Mouse (Mus musculus) MEL (cell line): ENCODE measurements around the gene Racgap1. TPM values are rescaled to one million over a fixed set of nuclear protein-coding genes. Genes with fewer than 3 reads are reported as not detected.
A peak's percentile ranks its signal among the peaks of the same experiment; 100 is the strongest.

Source experiments
- DNase-seq: peaks from one replicate; pipeline ENCODE4 v3.0.0; 2011; ENCODE audit warnings: low read depth, low spot score
- H3K27ac ChIP-seq: 2 replicates; pipeline ENCODE4 v1.5.1; 2012; ENCODE audit warnings: low read depth, mild to moderate bottlenecking, control low read depth, low read length, moderate library complexity; ENCODE audit not compliant: control insufficient read depth
- H3K27me3 ChIP-seq, 2 experiments: fragments of 150-350 bp in 1 of 2; sonication (generic) in 1 of 2; 2 replicates each; pipeline ENCODE4 v1.6.1; 2012; ENCODE audit warnings: low read length in 2 of 2, mild to moderate bottlenecking in 2 of 2, improper control_type of control experiment in 1 of 2, moderate library complexity in 1 of 2; ENCODE audit not compliant: insufficient read depth in 2 of 2, control insufficient read depth in 1 of 2
- H3K36me3 ChIP-seq, 2 experiments: 2 replicates each; pipeline ENCODE4 v1.6.1; 2012 to 2014; ENCODE audit warnings: low read length in 2 of 2, improper control_type of control experiment in 1 of 2, inconsistent platforms in 1 of 2, mild to moderate bottlenecking in 1 of 2; ENCODE audit not compliant: insufficient read depth in 2 of 2, control insufficient read depth in 1 of 2
- H3K4me1 ChIP-seq, 2 experiments: fragments of 150-350 bp in 1 of 2; sonication (generic) in 1 of 2; 2 replicates each; pipeline ENCODE4 v1.6.1; 2012; ENCODE audit warnings: low read length in 2 of 2, improper control_type of control experiment in 1 of 2, mild to moderate bottlenecking in 1 of 2; ENCODE audit not compliant: insufficient read depth in 2 of 2, control insufficient read depth in 1 of 2
- H3K4me3 ChIP-seq, 2 experiments: fragments of 150-350 bp in 1 of 2; sonication (generic) in 1 of 2; 2 replicates each; pipeline ENCODE4 v1.5.1; 2012; ENCODE audit warnings: low read depth in 2 of 2, low read length in 2 of 2, mild to moderate bottlenecking in 2 of 2, moderate library complexity in 2 of 2, control low read depth in 1 of 2, improper control_type of control experiment in 1 of 2; ENCODE audit not compliant: control insufficient read depth in 1 of 2, insufficient read depth in 1 of 2
- H3K79me2 ChIP-seq: 2 replicates; pipeline ENCODE4 v1.6.1; 2012; ENCODE audit warnings: mild to moderate bottlenecking, low read length, moderate library complexity; ENCODE audit not compliant: control insufficient read depth, poor library complexity, insufficient read depth
- H3K9ac ChIP-seq: 2 replicates; pipeline ENCODE4 v1.6.1; 2012; ENCODE audit warnings: low read depth, mild to moderate bottlenecking, control low read depth, low read length, moderate library complexity; ENCODE audit not compliant: control insufficient read depth, poor library complexity, severe bottlenecking
- H3K9me3 ChIP-seq: fragments of 150-350 bp; sonication (generic); replicated peaks from 2 replicates; pipeline ENCODE4 v1.6.1; 2012; ENCODE audit warnings: mild to moderate bottlenecking, low read length, improper control_type of control experiment, moderate library complexity; ENCODE audit not compliant: insufficient read depth
- CTCF ChIP-seq, 3 experiments: IDR thresholded peaks in 2 of 3; conservative IDR thresholded peaks in 1 of 3; 2 replicates each; pipeline ENCODE4 v1.5.1; 2011 to 2012; ENCODE audit warnings: low read length in 3 of 3, low read depth in 2 of 3, mild to moderate bottlenecking in 2 of 3, improper control_type of control experiment in 1 of 3, inconsistent platforms in 1 of 3, mixed read lengths in 1 of 3, moderate library complexity in 1 of 3; ENCODE audit not compliant: control insufficient read depth in 1 of 3, insufficient read depth in 1 of 3, poor library complexity in 1 of 3, severe bottlenecking in 1 of 3
- E2F4 ChIP-seq: IDR thresholded peaks from 2 replicates; pipeline ENCODE4 v1.6.1; 2011; ENCODE audit warnings: low read depth, low read length, improper control_type of control experiment, borderline replicate concordance
- ELF1 ChIP-seq: IDR thresholded peaks from 2 replicates; pipeline ENCODE4 v1.6.1; 2014; ENCODE audit warnings: low read depth, mild to moderate bottlenecking, inconsistent platforms, low read length, improper control_type of control experiment, moderate library complexity
- EP300 ChIP-seq, 2 experiments: IDR thresholded peaks; 2 replicates each; pipeline ENCODE4 v1.6.1; 2011; ENCODE audit warnings: improper control_type of control experiment in 2 of 2, low read length in 2 of 2, low read depth in 1 of 2, mild to moderate bottlenecking in 1 of 2
- ETS1 ChIP-seq: IDR thresholded peaks from 2 replicates; pipeline ENCODE4 v1.6.1; 2012; ENCODE audit warnings: low read depth, mild to moderate bottlenecking, inconsistent platforms, low read length, improper control_type of control experiment, moderate library complexity
- GATA1 ChIP-seq: IDR thresholded peaks from 2 replicates; pipeline ENCODE4 v1.6.1; 2011; ENCODE audit warnings: low read depth, low read length, improper control_type of control experiment
- HCFC1 ChIP-seq: IDR thresholded peaks from 2 replicates; pipeline ENCODE4 v1.6.1; 2012; ENCODE audit warnings: low read depth, mild to moderate bottlenecking, inconsistent platforms, low read length, improper control_type of control experiment, moderate library complexity
- KAT2A ChIP-seq: conservative IDR thresholded peaks from 2 replicates; pipeline ENCODE4 v1.6.1; 2012; ENCODE audit warnings: low read depth, low read length, improper control_type of control experiment, inconsistent platforms
- MAX ChIP-seq: IDR thresholded peaks from 2 replicates; pipeline ENCODE4 v1.6.1; 2011; ENCODE audit warnings: low read length, improper control_type of control experiment
- MAZ ChIP-seq: IDR thresholded peaks from 2 replicates; pipeline ENCODE4 v1.6.1; 2012; ENCODE audit warnings: low read depth, mild to moderate bottlenecking, inconsistent platforms, low read length, improper control_type of control experiment
- MEF2A ChIP-seq: IDR thresholded peaks from 2 replicates; pipeline ENCODE4 v1.6.1; 2014; ENCODE audit warnings: low read depth, mild to moderate bottlenecking, inconsistent platforms, low read length, improper control_type of control experiment; ENCODE audit not compliant: poor library complexity, insufficient replicate concordance, severe bottlenecking; ENCODE audit errors: extremely low read depth
- NELFE ChIP-seq: IDR thresholded peaks from 2 replicates; pipeline ENCODE4 v1.6.1; 2011; ENCODE audit warnings: low read depth, low read length, improper control_type of control experiment
- POLR2AphosphoS5 ChIP-seq: IDR thresholded peaks from 2 replicates; pipeline ENCODE4 v1.6.1; 2012; ENCODE audit warnings: low read depth, borderline replicate concordance, mild to moderate bottlenecking, inconsistent platforms, low read length, moderate library complexity, mixed read lengths
- RAD21 ChIP-seq: IDR thresholded peaks from 2 replicates; pipeline ENCODE4 v1.6.1; 2011; ENCODE audit warnings: mild to moderate bottlenecking, low read depth, low read length, improper control_type of control experiment
- RCOR1 ChIP-seq: IDR thresholded peaks from 2 replicates; pipeline ENCODE4 v1.6.1; 2012; ENCODE audit warnings: low read depth, mild to moderate bottlenecking, inconsistent platforms, low read length, improper control_type of control experiment
- SIN3A ChIP-seq: IDR thresholded peaks from 2 replicates; pipeline ENCODE4 v1.6.1; 2012; ENCODE audit warnings: low read length, improper control_type of control experiment, inconsistent platforms
- SMC3 ChIP-seq: IDR thresholded peaks from 2 replicates; pipeline ENCODE4 v1.6.1; 2011; ENCODE audit warnings: low read depth, low read length, improper control_type of control experiment
- TBP ChIP-seq: IDR thresholded peaks from 2 replicates; pipeline ENCODE4 v1.8.0; 2011; ENCODE audit warnings: low read depth, low read length, improper control_type of control experiment
- TCF12 ChIP-seq: IDR thresholded peaks from 2 replicates; pipeline ENCODE4 v1.6.1; 2014; ENCODE audit warnings: low read depth, mild to moderate bottlenecking, inconsistent platforms, low read length, improper control_type of control experiment, moderate library complexity
- USF2 ChIP-seq, 2 experiments: IDR thresholded peaks; 2 replicates each; pipeline ENCODE4 v1.6.1; 2011 to 2012; ENCODE audit warnings: improper control_type of control experiment in 2 of 2, low read length in 2 of 2, borderline replicate concordance in 1 of 2, inconsistent platforms in 1 of 2, low read depth in 1 of 2, mild to moderate bottlenecking in 1 of 2; ENCODE audit not compliant: insufficient read depth in 1 of 2
- ZC3H11A ChIP-seq: IDR thresholded peaks from 2 replicates; pipeline ENCODE4 v1.6.1; 2012; ENCODE audit warnings: low read depth, mild to moderate bottlenecking, inconsistent platforms, low read length, improper control_type of control experiment
- ZKSCAN1 ChIP-seq: IDR thresholded peaks from 2 replicates; pipeline ENCODE4 v1.6.1; 2012; ENCODE audit warnings: low read depth, mild to moderate bottlenecking, inconsistent platforms, low read length, improper control_type of control experiment, moderate library complexity
- polyA plus RNA-seq, 2 experiments: library from polyadenylated mRNA; stranded (reverse) in 1 of 2; unstranded in 1 of 2; fragments of >175 nt in 1 of 2; fragments of >200 nt in 1 of 2; gene quantifications; 2 replicates each; pipeline versions ENCODE4 v1.2.1 to v1.2.4; 2012; ENCODE audit warnings: low replicate concordance in 2 of 2, low read depth in 1 of 2; ENCODE audit not compliant: insufficient read length in 2 of 2, insufficient read depth in 1 of 2, missing spikeins in 1 of 2
- total RNA-seq: library from RNA; depleted of rRNA; stranded (reverse); fragments of 300-350 nt; gene quantifications from 2 replicates; pipeline ENCODE4 v1.2.3, GENCODE M21; 2012

Racgap1 gene
- total and polyA plus RNA-seq, 3 experiments, result 126 to 367 (median 149) TPM

DNA sequence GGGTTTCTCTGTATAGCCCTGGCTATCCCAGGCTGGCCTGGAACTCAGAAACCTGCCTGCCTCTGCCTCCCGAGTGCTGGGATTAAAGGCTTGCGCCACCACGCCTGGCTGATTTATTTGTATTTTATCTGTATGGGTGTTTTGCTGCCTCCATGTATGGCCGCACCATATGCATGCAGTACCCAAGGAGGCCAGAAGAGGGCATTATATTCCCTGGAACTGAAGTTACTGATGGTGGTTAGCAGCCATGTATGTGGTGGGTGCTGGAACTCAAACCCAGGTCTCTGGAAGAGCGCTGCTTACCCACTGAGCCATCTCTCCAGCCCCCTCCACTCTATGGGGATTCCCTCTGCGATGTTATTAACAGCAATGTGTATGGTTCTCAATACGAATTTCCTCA is 31.4 kb upstream of the Racgap1 start (continued):
- TF ChIP-seq ETS1 (no peak), MEF2A (no peak), SIN3A (no peak), ZKSCAN1 (no peak), ZC3H11A (peak; percentile 38; the same call in 1 of the 2 replicates), TCF12 (no peak), E2F4 (no peak), GATA1 (no peak), HCFC1 (no peak), KAT2A (no peak), SMC3 (peak; percentile 58)

DNA sequence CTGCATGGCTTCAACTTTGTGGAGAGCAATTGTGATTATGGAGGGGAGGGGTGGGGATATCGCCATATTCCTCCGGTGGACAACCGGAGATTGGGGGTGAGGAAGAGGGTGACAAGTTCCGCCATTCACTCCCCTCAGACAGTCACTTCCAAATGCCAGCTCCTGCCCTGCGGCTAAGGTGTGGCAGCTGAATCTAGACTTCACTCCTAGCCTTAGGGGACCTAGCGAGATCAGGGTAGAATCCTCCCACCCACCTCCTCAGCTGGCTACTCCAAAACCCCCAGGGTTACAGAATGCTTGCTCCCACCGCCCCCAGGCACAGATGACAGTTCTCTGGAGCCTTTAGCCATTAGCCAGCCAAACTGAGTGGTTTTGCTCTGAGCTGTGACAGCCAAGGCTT is 27.6 kb upstream of the Racgap1 start:
- no peak overlapping the region for H3K27ac ChIP-seq
- no peak overlapping the region for H3K4me3 ChIP-seq
- DNase-seq, result no peak
- TF ChIP-seq GATA1 (no peak), MEF2A (no peak), USF2 (IDR thresholded peaks at IDR 0.05; ENCODE audit: borderline replicate concordance in 1 of 2, insufficient read depth in 1 of 2, low read depth in 1 of 2, low read length in 2 of 2) (no peak), POLR2AphosphoS5 (no peak), TBP (no peak), CTCF (IDR thresholded peaks at IDR 0.05 in 2 of 3, conservative IDR thresholded peaks at IDR 0.05 in 1 of 3; ENCODE audit: control insufficient read depth in 1 of 3, insufficient read depth in 1 of 3, low read depth in 2 of 3, low read length in 3 of 3, poor library complexity in 1 of 3, severe bottlenecking in 1 of 3) (no peak), NELFE (no peak), EP300 (IDR thresholded peaks at IDR 0.05; ENCODE audit: low read depth in 1 of 2, low read length in 2 of 2) (no peak), ELF1 (no peak), RAD21 (no peak), RCOR1 (no peak), MAZ (no peak), ETS1 (no peak), MAX (no peak)
- no peaks in the 10 kb centered on the region for H3K36me3 ChIP-seq
- H3K9ac ChIP-seq, result no peak overlapping the region
- peaks cover 4 to 6% of the 10 kb centered on the region in 2 experiments; a peak in 3 of 4 replicates for H3K27me3 ChIP-seq
- H3K9me3 ChIP-seq, result no peaks in the 10 kb centered on the region
- H3K4me1 ChIP-seq, result peaks cover 0 to 6% of the 10 kb centered on the region in 2 experiments; a peak in 1 of 4 replicates
- H3K79me2 ChIP-seq, result no peaks in the 10 kb centered on the region
